ENCODE assay signal across 24 mouse cellular contexts in the genomic region with DNA sequence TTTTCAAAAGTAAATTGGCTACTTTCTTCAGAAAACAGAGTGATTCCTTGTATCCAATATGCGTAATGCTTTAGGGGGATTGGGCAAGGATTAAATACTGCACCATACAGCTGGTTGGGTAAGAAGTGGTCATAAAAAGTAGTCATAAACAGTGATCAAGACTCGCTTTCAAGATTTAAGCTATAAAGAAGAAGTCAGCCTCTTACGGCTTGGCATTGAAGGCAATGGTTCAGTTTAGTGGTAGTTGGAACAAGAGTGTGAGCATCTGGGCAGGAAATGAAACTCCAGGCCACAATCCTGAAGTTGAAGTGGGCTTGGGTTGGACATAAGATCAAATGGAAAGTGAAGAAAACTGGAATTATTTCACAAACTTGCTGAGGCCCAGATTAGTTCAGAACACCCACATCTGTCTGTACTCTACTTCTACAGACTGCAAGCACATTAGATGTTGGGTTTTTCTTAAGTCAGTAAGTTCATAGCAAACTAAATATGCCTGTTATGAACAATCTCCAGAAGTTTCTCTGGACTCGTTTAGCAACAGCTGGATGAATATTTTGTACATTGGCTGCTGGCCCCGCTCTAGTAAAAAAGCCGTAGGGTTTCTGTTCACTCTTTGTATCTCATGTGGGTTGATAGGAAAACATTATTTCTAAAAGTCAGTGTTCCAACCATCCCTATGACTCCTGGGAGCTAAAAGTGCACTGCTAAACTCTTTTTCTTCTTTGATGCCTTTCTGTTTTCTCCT. TPM values are rescaled to one million over a fixed set of nuclear protein-coding genes. Genes with fewer than 3 reads are reported as not detected.
DNase-seq lines count a peak whose midpoint lies in the region; ATAC-seq and TF ChIP-seq lines count a peak whose summit lies in the region.
"Had no signal": no experiment of that assay in that cellular context is flagged by ENCODE, and none has a peak within 500 bp of the region (broad histone marks: within the 10 kb centered on the region; RNA-seq: fewer than 3 reads in every experiment).

No protein-coding gene starts in this region.

- H3K4me2 ChIP-seq in stomach, embryonic 15.5 days: no peak overlapping the region
- H3K4me2 ChIP-seq in stomach, postnatal 0 days (replicated peaks; ENCODE audit: low read depth): no peak overlapping the region
- H3K4me2 ChIP-seq in intestine, embryonic 15.5 days (replicated peaks): no peak overlapping the region
- H3K4me2 ChIP-seq: forebrain, embryonic 15.5 days; kidney, embryonic 15.5 days; midbrain, embryonic 12.5 days; neural tube, embryonic 13.5 days had no signal

- no peaks in the 10 kb centered on the region for H3K36me3 ChIP-seq in stomach, embryonic 15.5 days
- H3K36me3 ChIP-seq in stomach, postnatal 0 days (ENCODE audit: control insufficient read depth, insufficient read depth, low read length): no peaks in the 10 kb centered on the region
- H3K36me3 ChIP-seq in intestine, embryonic 15.5 days: no peaks in the 10 kb centered on the region
- H3K36me3 ChIP-seq: forebrain, embryonic 15.5 days; kidney, embryonic 15.5 days; midbrain, embryonic 12.5 days; neural tube, embryonic 13.5 days had no signal

- no peak overlapping the region for H3K9ac ChIP-seq in stomach, embryonic 15.5 days
- no peak overlapping the region for H3K9ac ChIP-seq in stomach, postnatal 0 days (ENCODE audit: low read length)
- H3K9ac ChIP-seq in intestine, embryonic 15.5 days: no peak overlapping the region
- H3K9ac ChIP-seq: forebrain, embryonic 15.5 days; kidney, embryonic 15.5 days; midbrain, embryonic 12.5 days; neural tube, embryonic 13.5 days had no signal

- H3K27ac ChIP-seq in stomach, embryonic 15.5 days: 0 out of 2 replicates have a peak overlapping the region, but pooled peaks have one; percentile 12
- no peak overlapping the region for H3K27ac ChIP-seq in stomach, postnatal 0 days (replicated peaks)
- H3K27ac ChIP-seq in intestine, embryonic 15.5 days: no peak overlapping the region
- H3K27ac ChIP-seq: forebrain, embryonic 15.5 days; kidney, embryonic 15.5 days; midbrain, embryonic 12.5 days; neural tube, embryonic 13.5 days had no signal

- no peaks in the 10 kb centered on the region for H3K27me3 ChIP-seq in stomach, embryonic 15.5 days (replicated peaks)
- no peaks in the 10 kb centered on the region for H3K27me3 ChIP-seq in stomach, postnatal 0 days (ENCODE audit: control insufficient read depth, insufficient read depth, low read length)
- H3K27me3 ChIP-seq in intestine, embryonic 15.5 days (replicated peaks): no peaks in the 10 kb centered on the region
- H3K27me3 ChIP-seq: forebrain, embryonic 15.5 days; kidney, embryonic 15.5 days; midbrain, embryonic 12.5 days; neural tube, embryonic 13.5 days had no signal

- no peak for ATAC-seq in stomach, embryonic 15.5 days (ENCODE audit: insufficient read depth, low FRiP score, low read depth)
- ATAC-seq in stomach, postnatal 0 days (ENCODE audit: low FRiP score, low TSS enrichment): no peak
- ATAC-seq in intestine, embryonic 15.5 days: peak; percentile 55; the same call in 1 of the 2 replicates
- ATAC-seq: forebrain, embryonic 15.5 days; inflammation-experienced regulatory T-cells, adult 6 months had no signal

- no peaks in the 10 kb centered on the region for H3K4me1 ChIP-seq in stomach, embryonic 15.5 days
- no peaks in the 10 kb centered on the region for H3K4me1 ChIP-seq in stomach, postnatal 0 days (replicated peaks; ENCODE audit: control insufficient read depth, insufficient read depth)
- no peaks in the 10 kb centered on the region for H3K4me1 ChIP-seq in intestine, embryonic 15.5 days (replicated peaks)
- H3K4me1 ChIP-seq: forebrain, embryonic 15.5 days; kidney, embryonic 15.5 days; midbrain, embryonic 12.5 days; neural tube, embryonic 13.5 days had no signal

- TF ChIP-seq CTCF in stomach, postnatal 0 days (IDR thresholded peaks at IDR 0.05; ENCODE audit: low read depth): no peak

- DNase-seq in gastrocnemius, postnatal 10 days: peak; percentile 14
- no peak for DNase-seq in gastrocnemius, adult 8-10 months (ENCODE audit: low spot score in 2 of 2)
- no peak for DNase-seq in stomach, postnatal 0 days (ENCODE audit: low spot score)
- DNase-seq in skeletal muscle tissue, adult 2 months (ENCODE audit: low read depth, low spot score): peak; percentile 16
- DNase-seq in left cerebral cortex, postnatal 10 days (ENCODE audit: extremely low spot score in 1 of 2, low spot score in 2 of 2): no peak
- no peak for DNase-seq in cerebellum, adult 8-10 months
- DNase-seq: cerebellum, adult 11-12 months; left cerebral cortex, postnatal 4 days; lung, postnatal 4 days; thymus, postnatal 4 days had no signal

- no peak overlapping the region for H3K4me3 ChIP-seq in stomach, embryonic 15.5 days (replicated peaks)
- H3K4me3 ChIP-seq in stomach, postnatal 0 days (ENCODE audit: low read depth, low read length): no peak overlapping the region
- H3K4me3 ChIP-seq in intestine, embryonic 15.5 days (replicated peaks): no peak overlapping the region
- H3K4me3 ChIP-seq: erythroblast, embryonic 14.5 days; forebrain, embryonic 15.5 days; kidney, embryonic 15.5 days; midbrain, embryonic 12.5 days; neural tube, embryonic 13.5 days had no signal

- no peak for TF ChIP-seq EP300 in stomach, postnatal 0 days (optimal IDR thresholded peaks at IDR 0.05)

- 76% methylated on average over 6 of the region's 6 CpGs for WGBS in stomach, embryonic 15.5 days
- 74% methylated on average over 6 of the region's 6 CpGs for WGBS in stomach, postnatal 0 days
- WGBS in intestine, embryonic 15.5 days: 72% methylated on average over 6 of the region's 6 CpGs

- intact Hi-C loops in left cerebral cortex, postnatal 10 days (cut with DNase I): no loop called here

- H3K9me3 ChIP-seq in stomach, embryonic 15.5 days: no peaks in the 10 kb centered on the region
- no peaks in the 10 kb centered on the region for H3K9me3 ChIP-seq in stomach, postnatal 0 days (ENCODE audit: control insufficient read depth, low read length)
- no peaks in the 10 kb centered on the region for H3K9me3 ChIP-seq in intestine, embryonic 15.5 days
- H3K9me3 ChIP-seq: forebrain, embryonic 15.5 days; kidney, embryonic 15.5 days; midbrain, embryonic 12.5 days; neural tube, embryonic 13.5 days had no signal

RNA-seq across cellular contexts. Expression of a gene that starts 4.3 kb away (rescaled TPM):
- total RNA-seq in gastrocnemius, postnatal 10 days (2021): not detected
- total RNA-seq in gastrocnemius, adult 8-10 months (2022): not detected
- not detected in 2 replicates for polyA plus RNA-seq in stomach, embryonic 15.5 days (2015; fragmentation: Nextera tagmentation; extraction: Ambion mirVana)
- not detected in 2 replicates for polyA plus RNA-seq in stomach, postnatal 0 days (2015; fragmentation: Nextera tagmentation; extraction: Ambion mirVana)
- not detected in 2 replicates for polyA plus RNA-seq in intestine, embryonic 15.5 days (2015; fragmentation: Nextera tagmentation; extraction: Ambion mirVana)
- not detected for total RNA-seq in left cerebral cortex, postnatal 10 days (2021)
- total RNA-seq: adrenal gland, adult 18-20 months; layer of hippocampus, postnatal 14 days; left cerebral cortex, postnatal 4 days; MEL had no signal
- polyA plus RNA-seq: embryonic facial prominence, embryonic 11.5 days; erythroblast, embryonic 14.5 days; forebrain, embryonic 15.5 days; heart, postnatal 0 days; inflammation-experienced regulatory T-cells, adult 6 months; kidney, embryonic 15.5 days; large intestine, adult 2 months; midbrain, embryonic 12.5 days; neural tube, embryonic 13.5 days had no signal

RNA-seq across cellular contexts. Expression of a gene that starts 32.0 kb away (rescaled TPM):
- total RNA-seq in gastrocnemius, postnatal 10 days (2021): 10 to 100 TPM; 14.5 to 15.0 TPM
- 10 to 100 TPM; 29.1 to 42.4 (median 32.3) TPM for total RNA-seq in gastrocnemius, adult 8-10 months (2022)
- 149 and 150 TPM in 2 replicates for polyA plus RNA-seq in stomach, embryonic 15.5 days (2015; fragmentation: Nextera tagmentation; extraction: Ambion mirVana)
- polyA plus RNA-seq in stomach, postnatal 0 days (2015; fragmentation: Nextera tagmentation; extraction: Ambion mirVana): 54.2 and 65.5 TPM in 2 replicates
- 143 and 151 TPM in 2 replicates for polyA plus RNA-seq in intestine, embryonic 15.5 days (2015; fragmentation: Nextera tagmentation; extraction: Ambion mirVana)
- 10 to 100 TPM; 16.4 to 25.5 TPM for total RNA-seq in left cerebral cortex, postnatal 10 days (2021)

Comparison
In these comparisons a context has a peak if more than half of its experiments do, and no peak if none do; other contexts are left out.
1. DNase-seq: peak in gastrocnemius, postnatal 10 days (single experiment) and skeletal muscle tissue, adult 2 months (single experiment); none in gastrocnemius, adult 8-10 months (0 of 2), stomach, postnatal 0 days (single experiment), left cerebral cortex, postnatal 10 days (0 of 2) and cerebellum, adult 8-10 months (single experiment).